Mouse (Mus musculus): ENCODE measurements around the gene Gm7879. TPM values are rescaled to one million over a fixed set of nuclear protein-coding genes. Genes with fewer than 3 reads are reported as not detected.

The Gm7879 gene
- total and polyA plus RNA-seq, 2 experiments = 0.28 TPM; not detected in 1

- Histone ChIP-seq H3K36me3 (ENCODE audit: control insufficient read depth, insufficient read depth, low read length) (no peaks in the 10 kb centered on the region), H3K4me3 (ENCODE audit: insufficient read depth, low read depth, low read length) (no peak overlapping the region), H3K27ac (replicated peaks; ENCODE audit: insufficient read depth, low read depth, low read length) (no peak overlapping the region), H3K27me3 (ENCODE audit: control insufficient read depth, insufficient read depth, low read length) (no peaks in the 10 kb centered on the region), H3K9ac (ENCODE audit: low read depth, low read length) (no peak overlapping the region), H3K79me2 (ENCODE audit: control insufficient read depth, insufficient read depth, low read length) (no peaks in the 10 kb centered on the region), H3K4me1 (ENCODE audit: control insufficient read depth, insufficient read depth, low read length) (no peaks in the 10 kb centered on the region)
- no peak for TF ChIP-seq POLR2A (IDR thresholded peaks at IDR 0.05; ENCODE audit: extremely low read depth, insufficient read depth, low read length)
- no peak for TF ChIP-seq CTCF (IDR thresholded peaks at IDR 0.05; ENCODE audit: low read depth, low read length)
- DNase-seq (ENCODE audit: extremely low read depth, low read depth, low spot score) = no peak
- WGBS = 76% methylated on average over 3 of the region's 3 CpGs
These were observed 47.0 kb downstream of the Gm7879 start for GRCm38 (mm10) chr5:43959884-43960440.

GRCm38 (mm10) chr5:43961056-43961455 lies 48.1 kb downstream of the Gm7879 start:
- TF ChIP-seq CTCF (IDR thresholded peaks at IDR 0.05; ENCODE audit: low read depth, low read length) = no peak
- no peak for TF ChIP-seq POLR2A (IDR thresholded peaks at IDR 0.05; ENCODE audit: extremely low read depth, insufficient read depth, low read length)
- Histone ChIP-seq H3K9ac (ENCODE audit: low read depth, low read length) (no peak overlapping the region), H3K36me3 (ENCODE audit: control insufficient read depth, insufficient read depth, low read length) (no peaks in the 10 kb centered on the region), H3K27me3 (ENCODE audit: control insufficient read depth, insufficient read depth, low read length) (no peaks in the 10 kb centered on the region), H3K4me3 (ENCODE audit: insufficient read depth, low read depth, low read length) (no peak overlapping the region), H3K4me1 (ENCODE audit: control insufficient read depth, insufficient read depth, low read length) (no peaks in the 10 kb centered on the region), H3K79me2 (ENCODE audit: control insufficient read depth, insufficient read depth, low read length) (no peaks in the 10 kb centered on the region), H3K27ac (replicated peaks; ENCODE audit: insufficient read depth, low read depth, low read length) (no peak overlapping the region)
- 88% methylated on average over 3 of the region's 3 CpGs for WGBS
- DNase-seq (ENCODE audit: extremely low read depth, low read depth, low spot score) = no peak

Other genes starting within 250 kb of the Gm7879 start
- 0.18 and 0.20 TPM in 2 replicates for gene Bst1, start 94.3 kb upstream of the Gm7879 start, total RNA-seq (2014; rRNA removed)
- gene Bst1, start 94.3 kb upstream of the Gm7879 start, polyA plus RNA-seq (2012; rRNA removed) = 0.16 and 0.47 TPM in 2 replicates
- 38.9 and 41.8 TPM in 2 replicates for gene Fbxl5, start 91.5 kb upstream of the Gm7879 start, total RNA-seq (2014; rRNA removed)
- gene Fbxl5, start 91.5 kb upstream of the Gm7879 start, polyA plus RNA-seq (2012; rRNA removed) = 13.2 and 17.4 TPM in 2 replicates
- gene Cd38, start 44.6 kb upstream of the Gm7879 start, total RNA-seq (2014; rRNA removed) = 15.9 and 17.8 TPM in 2 replicates
- 4.3 and 4.8 TPM in 2 replicates for gene Cd38, start 44.6 kb upstream of the Gm7879 start, polyA plus RNA-seq (2012; rRNA removed)
- gene Fgfbp1, start 68.6 kb downstream of the Gm7879 start, total RNA-seq (2014; rRNA removed) = not detected in 2 replicates
- not detected in 2 replicates for gene Fgfbp1, start 68.6 kb downstream of the Gm7879 start, polyA plus RNA-seq (2012; rRNA removed)
- gene Prom1, start 188.9 kb downstream of the Gm7879 start, total RNA-seq (2014; rRNA removed) = 13.5 and 18.3 TPM in 2 replicates
- 1.8 and 3.5 TPM in 2 replicates for gene Prom1, start 188.9 kb downstream of the Gm7879 start, polyA plus RNA-seq (2012; rRNA removed)